Mouse (Mus musculus) urinary bladder, postnatal 36 days (tissue): ENCODE data around the gene Erich4.

ENCODE experiments used
- DNase-seq, 2 experiments: peaks; one replicate each; pipeline ENCODE4 v3.0.0; 2022; ENCODE audit warnings: low spot score in 2 of 2, mixed read lengths in 1 of 2

The Erich4 gene

GRCm38 (mm10) chr7:25623857-25624370 lies 8.2 kb upstream of the Erich4 start:
- no peak for DNase-seq

GRCm38 (mm10) chr7:25620751-25621150 lies 5.1 kb upstream of the Erich4 start:
- no peak for DNase-seq

GRCm38 (mm10) chr7:25620101-25620500 lies 4.4 kb upstream of the Erich4 start:
- no peak for DNase-seq

GRCm38 (mm10) chr7:25619722-25619991 lies 4.0 kb upstream of the Erich4 start:
- no peak for DNase-seq

- peak; percentile 93 to 96 for DNase-seq
Measured at GRCm38 (mm10) chr7:25618865-25619721, 3.4 kb upstream of the Erich4 start, which contains the start of gene Dmac2. Gene Dmac2, plus strand, starts transcription at chr7:25619414.

GRCm38 (mm10) chr7:25617376-25618160 lies 1.9 kb upstream of the Erich4 start:
- DNase-seq = no peak

GRCm38 (mm10) chr7:25614831-25615705 lies 624 bp downstream of the Erich4 start:
- no peak for DNase-seq

- no peak for DNase-seq
Measured at GRCm38 (mm10) chr7:25614086-25614485, 1.6 kb downstream of the Erich4 start.

GRCm38 (mm10) chr7:25611501-25611900 lies 4.2 kb downstream of the Erich4 start:
- no peak for DNase-seq

- DNase-seq = no peak
Measured at GRCm38 (mm10) chr7:25610056-25610455, 5.6 kb downstream of the Erich4 start.

GRCm38 (mm10) chr7:25607196-25607595 lies 8.5 kb downstream of the Erich4 start:
- no peak for DNase-seq

GRCm38 (mm10) chr7:25606625-25607063 lies 9.0 kb downstream of the Erich4 start:
- DNase-seq = no peak

- no peak for DNase-seq
Measured at GRCm38 (mm10) chr7:25601346-25601745, 14.3 kb downstream of the Erich4 start.

GRCm38 (mm10) chr7:25600666-25601065 lies 15.0 kb downstream of the Erich4 start:
- DNase-seq = no peak

- peak; percentile 52 to 64 for DNase-seq
Measured at GRCm38 (mm10) chr7:25599663-25600062, 16.0 kb downstream of the Erich4 start.

- no peak for DNase-seq
Measured at GRCm38 (mm10) chr7:25593859-25594258, 21.8 kb downstream of the Erich4 start.

GRCm38 (mm10) chr7:25591226-25591625 lies 24.5 kb downstream of the Erich4 start:
- no peak for DNase-seq

- no peak for DNase-seq
Measured at GRCm38 (mm10) chr7:25585351-25586204, 30.1 kb downstream of the Erich4 start.

GRCm38 (mm10) chr7:25584651-25585050 lies 31.0 kb downstream of the Erich4 start:
- no peak for DNase-seq

GRCm38 (mm10) chr7:25582301-25582810 lies 33.3 kb downstream of the Erich4 start:
- DNase-seq = no peak
